Mouse (Mus musculus): ENCODE measurements around the gene Agbl1.

GRCm38 (mm10) chr7:76353469-76353868, 123.8 kb downstream of the Agbl1 start:
- TF ChIP-seq CTCF (IDR thresholded peaks at IDR 0.05; ENCODE audit: insufficient read depth, low read length) (no peak), POLR2A (IDR thresholded peaks at IDR 0.05; ENCODE audit: borderline replicate concordance, extremely low read depth, low read depth, low read length) (no peak)
